Mouse (Mus musculus) liver, embryonic 13.5 days (tissue): ENCODE results near the gene Chrdl2. TPM values are rescaled to one million over a fixed set of nuclear protein-coding genes. Genes with fewer than 3 reads are reported as not detected.

Source experiments
- polyA plus RNA-seq: library from polyadenylated mRNA; unstranded; fragments of >200 nt; fragmentation: Nextera tagmentation; extraction: Ambion mirVana; gene quantifications from 2 replicates; pipeline ENCODE4 v1.2.1, GENCODE M21; 2015

The Chrdl2 gene
- polyA plus RNA-seq, 1 experiment from 2014 or later: not detected

Other genes starting within 250 kb of the Chrdl2 start
- not detected in 2 replicates for gene Olfr521, start 242.7 kb upstream of the Chrdl2 start, polyA plus RNA-seq
- 4.2 and 4.8 TPM in 2 replicates for gene Neu3, start 177.8 kb upstream of the Chrdl2 start, polyA plus RNA-seq
- not detected in 2 replicates for gene Xrra1, start 147.1 kb upstream of the Chrdl2 start, polyA plus RNA-seq
- gene Spcs2, start 142.7 kb upstream of the Chrdl2 start, polyA plus RNA-seq: 216 and 254 TPM in 2 replicates
- gene Rnf169, start 25.7 kb upstream of the Chrdl2 start, polyA plus RNA-seq: 1.2 and 1.3 TPM in 2 replicates
- 54.4 and 68.4 TPM in 2 replicates for gene Pold3, start 115.4 kb downstream of the Chrdl2 start, polyA plus RNA-seq
- 7.0 and 7.2 TPM in 2 replicates for gene Lipt2, start 153.1 kb downstream of the Chrdl2 start, polyA plus RNA-seq
- 1.5 TPM in 2 replicates for gene Kcne3, start 170.3 kb downstream of the Chrdl2 start, polyA plus RNA-seq
- 1.8 and 2.0 TPM in 2 replicates for gene Pgm2l1, start 221.2 kb downstream of the Chrdl2 start, polyA plus RNA-seq